Mouse (Mus musculus): Measurements from ENCODE around the gene Slc37a1.
"Not testable (repeated sequence)": the region's sequence is repeated elsewhere in the genome, so short reads cannot be mapped to it uniquely, and the experiment has no call there.

The Slc37a1 gene

DNA sequence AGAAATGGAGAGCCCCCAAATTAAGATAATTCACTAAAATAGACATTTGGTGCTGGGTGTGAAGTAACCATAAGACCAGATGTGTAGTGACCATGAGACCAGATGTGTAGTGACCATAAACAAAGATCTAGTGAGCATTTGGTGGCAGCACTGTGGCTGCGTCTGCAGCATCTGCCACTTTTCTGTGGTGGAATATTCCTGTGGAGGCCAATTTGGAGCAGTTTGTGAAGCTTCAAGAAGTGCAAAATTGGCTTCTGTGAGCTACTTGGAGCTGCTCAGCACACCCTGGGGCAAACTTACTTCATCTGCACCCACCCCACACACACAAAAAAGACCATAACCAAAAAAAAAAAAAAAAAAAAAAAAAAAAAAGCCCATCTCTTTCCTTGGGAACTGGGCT is 18.6 kb upstream of the Slc37a1 start:
- DNase-seq (ENCODE audit: extremely low read depth, low read depth): no peak

DNA sequence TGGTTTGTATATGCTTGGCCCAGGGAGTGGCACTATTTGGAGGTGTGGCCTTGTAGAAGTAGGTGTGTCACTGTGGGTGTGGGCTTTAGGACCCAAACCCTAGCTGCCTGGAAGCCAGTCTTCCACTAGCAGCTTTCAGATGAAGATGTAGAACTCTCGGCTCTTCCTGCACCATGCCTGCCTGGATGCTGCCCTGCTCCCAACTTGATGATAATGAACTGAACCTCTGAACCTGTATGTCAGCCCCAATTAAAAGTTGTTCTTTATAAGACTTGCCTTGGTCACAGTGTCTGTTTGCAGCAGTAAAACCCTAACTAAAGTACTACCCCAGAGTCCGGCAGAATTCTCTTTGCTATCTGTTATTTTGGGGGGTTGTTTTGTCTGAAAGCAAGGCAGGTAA is 16.8 kb upstream of the Slc37a1 start:
- DNase-seq (ENCODE audit: extremely low read depth, low read depth): no peak

DNA sequence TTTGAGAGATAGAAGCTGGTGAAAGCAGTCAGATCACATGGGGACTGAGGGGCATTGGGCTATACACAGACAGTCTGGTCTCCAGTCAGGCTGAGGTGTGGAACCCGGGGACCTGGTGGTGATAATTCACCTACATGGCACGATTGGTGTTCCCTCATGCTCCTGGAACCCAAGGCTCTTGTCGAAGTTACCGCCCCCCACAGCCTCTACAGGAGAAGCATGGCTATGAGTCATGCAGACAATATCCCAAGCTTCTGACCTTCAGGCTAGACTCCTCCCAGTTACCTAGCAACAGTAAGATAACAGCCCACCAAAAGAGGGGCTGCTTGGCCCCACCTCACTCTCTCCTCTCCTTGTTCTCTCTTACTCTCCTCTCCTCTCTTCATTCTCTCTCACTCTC is 16.3 kb upstream of the Slc37a1 start:
- DNase-seq (ENCODE audit: extremely low read depth, low read depth): no peak

DNA sequence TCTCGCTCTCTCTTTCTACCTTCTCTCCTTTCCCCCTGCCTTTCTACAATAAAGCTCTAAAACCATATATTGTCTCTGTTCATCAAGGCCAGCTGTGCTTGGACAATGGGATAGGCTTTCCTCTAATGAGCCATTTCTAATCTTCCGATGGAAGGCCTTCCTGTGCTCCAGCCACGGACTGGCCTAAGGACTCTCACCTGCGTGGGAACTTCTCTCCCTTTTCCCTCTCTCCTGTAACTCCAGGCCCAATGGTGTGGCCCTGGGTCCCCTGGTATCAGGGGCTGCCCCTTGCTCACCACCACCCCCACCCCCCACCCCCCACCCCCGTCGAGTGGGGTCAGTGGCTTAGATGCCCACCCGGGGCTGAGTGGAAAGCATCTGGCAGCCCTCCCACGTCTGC is 15.9 kb upstream of the Slc37a1 start:
- not testable (repeated sequence) for DNase-seq (ENCODE audit: extremely low read depth, low read depth)

DNA sequence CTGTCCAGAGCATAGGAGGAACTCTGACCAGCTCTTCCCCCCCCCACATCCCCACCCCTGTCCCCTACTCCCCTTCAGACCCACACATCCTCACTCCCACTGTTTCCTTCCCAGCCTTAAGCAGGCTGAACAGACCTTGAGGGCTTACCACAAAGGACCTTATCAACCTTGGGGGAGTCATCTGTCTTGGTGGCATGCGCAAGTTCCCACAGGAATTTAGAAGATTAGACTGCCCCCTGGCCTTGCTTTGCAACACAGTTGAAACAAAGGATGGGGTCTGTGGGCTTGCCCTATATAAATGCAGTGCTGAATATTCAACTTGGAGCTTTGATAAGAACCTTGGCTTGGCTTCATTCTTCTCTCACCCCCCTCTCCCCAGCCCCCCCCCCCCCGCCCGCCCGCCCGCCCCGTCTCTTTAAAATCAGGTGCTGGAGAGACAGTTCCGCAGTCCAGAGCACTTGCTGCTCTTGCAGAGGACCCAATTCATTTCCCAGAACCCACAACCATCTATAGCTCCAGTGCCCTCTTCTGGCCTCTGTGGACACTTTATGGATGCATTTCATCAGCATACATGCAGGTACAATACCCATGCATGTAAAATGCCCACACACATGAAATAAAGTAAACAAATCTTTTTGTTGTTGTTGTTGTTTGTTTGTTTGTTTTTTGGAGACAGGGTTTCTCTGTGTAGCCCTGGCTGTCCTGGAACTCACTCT is 15.3 kb upstream of the Slc37a1 start:
- DNase-seq (ENCODE audit: extremely low read depth, low read depth): no peak

DNA sequence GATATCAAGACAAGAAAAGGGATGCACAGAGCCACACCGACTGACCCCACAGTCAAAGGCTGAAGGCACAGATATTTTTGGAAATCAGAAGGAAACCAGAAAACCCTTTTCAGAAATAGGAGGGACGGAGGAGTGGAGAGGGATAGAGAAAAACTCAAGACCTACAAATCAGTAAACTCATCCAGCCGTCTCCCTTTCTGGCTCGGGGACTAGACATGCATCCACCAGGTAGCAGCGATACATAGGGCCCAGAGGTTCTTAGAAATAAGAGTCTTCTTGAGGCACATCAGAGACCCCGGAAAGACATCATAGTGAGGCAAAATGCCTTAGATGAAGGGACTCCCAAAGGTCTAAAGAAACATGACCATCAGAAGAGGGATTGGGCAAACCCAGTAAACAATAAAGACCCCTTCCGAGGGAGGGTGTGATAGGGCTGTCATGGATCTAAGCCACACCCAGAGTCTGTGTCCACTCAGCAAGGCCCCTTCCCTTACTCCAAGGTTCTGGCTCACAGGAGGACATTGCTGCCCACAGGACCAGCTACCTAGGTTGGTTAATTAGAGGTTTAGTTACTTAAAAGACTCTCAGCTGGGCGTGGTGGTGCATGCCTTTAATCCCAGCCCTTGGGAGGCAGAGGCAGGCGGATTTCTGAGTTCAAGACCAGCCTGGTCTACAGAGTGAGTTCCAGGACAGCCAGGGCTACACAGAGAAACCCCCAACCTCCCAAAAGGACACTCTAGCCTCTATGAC is 14.0 kb upstream of the Slc37a1 start:
- no peak for DNase-seq (ENCODE audit: extremely low read depth, low read depth)

DNA sequence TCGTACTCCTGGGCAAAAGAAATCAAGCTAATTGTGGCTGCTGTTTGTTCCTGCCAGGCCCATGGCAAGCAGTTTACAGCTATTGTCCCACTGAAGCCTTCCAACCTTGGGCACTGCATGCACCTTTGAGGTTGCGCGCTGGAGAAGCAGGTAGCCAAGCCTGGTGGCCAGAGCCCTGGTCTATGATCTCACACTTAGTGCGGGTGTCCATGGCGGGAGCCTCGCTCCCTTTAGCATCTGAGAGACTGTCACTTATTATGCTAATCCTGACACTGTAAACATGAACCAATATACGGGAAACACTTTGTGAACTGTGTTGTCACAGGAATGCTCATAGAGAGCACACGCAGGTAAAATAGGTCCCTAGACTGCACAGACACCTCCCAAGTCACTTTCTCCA is 13.0 kb upstream of the Slc37a1 start:
- no peak for DNase-seq (ENCODE audit: extremely low read depth, low read depth)

DNA sequence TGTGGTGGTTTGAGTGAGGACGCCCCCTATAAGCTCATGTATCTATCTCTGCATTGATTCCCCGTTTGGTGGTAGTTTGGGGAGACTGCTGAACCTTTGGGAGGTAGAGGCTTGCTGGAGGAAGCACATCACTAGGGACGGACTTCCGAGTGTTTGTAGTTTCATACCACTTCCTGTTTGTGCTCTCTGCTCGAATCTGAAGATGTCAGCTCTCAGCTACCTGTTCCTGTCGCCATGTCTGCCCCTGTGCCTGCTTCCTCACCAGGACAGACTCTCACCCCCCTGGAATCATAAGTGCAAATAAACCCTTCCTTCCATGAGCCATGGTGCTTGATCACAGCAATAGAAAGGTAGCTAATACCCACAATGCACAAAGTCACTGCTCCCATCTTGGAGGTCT is 11.4 kb upstream of the Slc37a1 start:
- no peak for DNase-seq (ENCODE audit: extremely low read depth, low read depth)

DNA sequence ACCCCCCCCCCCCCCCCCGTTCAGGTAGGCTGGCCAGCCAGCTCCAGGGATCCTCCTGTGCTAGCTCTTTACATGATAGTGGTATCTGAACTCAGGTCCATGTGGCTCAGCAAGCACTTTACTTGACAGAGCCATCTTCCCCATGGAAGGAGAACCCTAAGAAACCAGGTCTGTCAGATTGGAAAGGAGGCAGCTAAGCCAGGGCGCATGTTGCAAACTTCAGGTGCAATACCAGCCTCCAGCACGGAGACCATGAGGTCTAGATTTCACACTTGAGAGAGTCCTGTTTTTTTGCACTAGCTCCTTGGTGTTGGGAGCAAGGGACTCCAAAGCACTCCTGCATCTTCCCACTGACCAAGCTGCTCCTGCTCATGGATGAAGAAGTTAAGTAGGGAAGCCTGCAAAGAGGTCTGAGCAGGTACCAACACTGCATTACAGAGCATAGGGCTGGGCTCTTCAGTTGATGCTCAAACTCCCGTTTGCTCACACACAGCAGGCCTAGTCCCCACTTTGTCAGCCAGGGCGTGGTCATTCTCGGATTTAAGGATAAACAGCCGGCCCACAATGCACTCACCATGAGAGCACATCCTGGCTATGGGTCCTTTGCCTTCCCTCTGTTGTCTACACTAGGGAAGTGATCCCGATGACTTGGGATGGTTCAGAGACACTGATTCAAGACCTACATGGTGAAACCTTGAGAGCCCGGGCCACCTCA is 10.2 kb upstream of the Slc37a1 start:
- DNase-seq (ENCODE audit: extremely low read depth, low read depth): no peak

DNA sequence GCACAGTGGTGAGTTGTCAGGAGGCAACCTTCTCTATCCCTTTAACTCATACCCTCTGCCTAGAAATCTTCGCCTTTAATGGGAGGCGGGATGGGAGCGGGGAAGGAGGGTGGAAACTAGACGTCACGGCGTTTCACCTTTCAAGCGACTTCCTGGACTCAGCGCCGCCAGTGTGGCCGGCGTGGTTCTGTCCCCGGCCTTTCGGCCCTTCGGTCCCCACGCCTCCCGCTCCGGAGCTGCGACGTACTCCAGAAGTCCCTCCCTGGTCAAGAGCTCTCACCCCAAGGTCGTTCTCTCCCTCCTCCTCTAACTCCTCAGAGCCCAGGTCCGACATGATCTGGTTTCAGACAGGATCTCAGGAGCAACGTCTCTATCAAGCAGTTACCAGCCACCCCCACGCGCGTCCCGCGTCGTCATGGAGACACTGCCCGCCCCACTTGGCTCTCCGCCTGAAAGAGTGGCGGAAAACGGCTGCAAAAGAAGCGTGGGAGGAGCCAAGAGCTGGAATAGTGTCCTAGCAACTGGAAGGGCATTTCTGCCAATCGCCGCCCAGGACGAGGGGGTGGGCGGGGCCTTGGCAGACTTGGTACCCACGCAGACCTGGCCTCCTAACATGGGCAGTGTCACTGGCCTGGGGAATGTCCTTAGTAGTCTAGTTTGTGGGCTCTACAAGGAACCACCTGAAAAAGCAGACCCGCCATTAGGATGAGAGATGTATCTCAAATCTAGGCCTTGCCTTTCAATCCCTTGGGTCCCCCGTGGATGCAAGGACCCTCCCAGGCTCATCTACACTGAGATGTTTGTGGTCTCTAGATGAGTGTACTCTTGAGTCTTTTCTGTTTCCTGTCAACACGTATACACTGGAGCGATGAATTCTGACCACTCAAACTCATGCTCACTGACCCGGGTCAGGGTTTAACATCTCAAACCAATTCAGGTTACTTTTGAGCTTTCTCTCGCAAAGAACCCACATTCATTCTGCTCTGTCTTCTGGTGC is 9.4 kb upstream of the Slc37a1 start, which contains the start of gene Rsph1:
Gene Rsph1, minus strand, starts transcription at position 462 of the 997 bp plus-strand sequence.
- DNase-seq (ENCODE audit: extremely low read depth, low read depth): no peak

DNA sequence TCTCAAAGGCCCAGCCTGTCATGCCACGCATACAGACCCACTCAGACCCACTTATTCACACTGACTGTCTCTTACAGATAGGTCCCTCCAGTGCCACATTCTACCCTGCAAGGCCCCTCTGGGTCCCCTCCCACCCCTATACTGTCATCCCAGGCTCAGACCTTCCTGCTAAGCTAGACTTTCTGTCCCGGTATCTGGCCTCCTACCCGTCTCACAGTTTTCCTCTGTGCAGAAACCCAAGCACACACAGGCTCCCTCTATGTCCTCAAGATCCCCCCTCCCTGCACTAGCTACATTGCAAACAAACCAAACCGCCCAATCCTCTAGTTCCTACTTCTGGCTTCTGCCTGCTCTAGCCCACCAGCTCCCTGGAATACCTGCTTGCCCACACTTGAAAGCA is 8.7 kb upstream of the Slc37a1 start:
- DNase-seq (ENCODE audit: extremely low read depth, low read depth): no peak

DNA sequence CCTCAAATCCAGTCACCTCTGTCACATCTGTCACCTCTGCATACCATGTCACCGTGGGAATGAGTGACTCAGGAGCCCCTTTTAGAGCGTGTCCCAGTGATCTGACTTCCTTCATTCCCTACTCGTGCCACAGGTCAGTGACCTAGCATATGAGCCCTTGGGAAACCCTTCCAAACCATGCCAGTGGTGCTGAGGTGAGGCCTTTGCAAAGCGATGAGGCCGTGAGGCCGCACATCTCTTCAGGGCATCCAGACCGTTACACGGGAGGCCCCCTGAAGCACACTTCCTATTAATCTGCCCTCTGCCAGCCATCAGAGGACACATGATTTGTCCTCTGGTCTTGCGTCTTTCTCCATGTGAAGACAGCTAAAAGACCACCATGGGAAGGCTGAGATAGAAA is 7.1 kb upstream of the Slc37a1 start:
- no peak for DNase-seq (ENCODE audit: extremely low read depth, low read depth)

DNA sequence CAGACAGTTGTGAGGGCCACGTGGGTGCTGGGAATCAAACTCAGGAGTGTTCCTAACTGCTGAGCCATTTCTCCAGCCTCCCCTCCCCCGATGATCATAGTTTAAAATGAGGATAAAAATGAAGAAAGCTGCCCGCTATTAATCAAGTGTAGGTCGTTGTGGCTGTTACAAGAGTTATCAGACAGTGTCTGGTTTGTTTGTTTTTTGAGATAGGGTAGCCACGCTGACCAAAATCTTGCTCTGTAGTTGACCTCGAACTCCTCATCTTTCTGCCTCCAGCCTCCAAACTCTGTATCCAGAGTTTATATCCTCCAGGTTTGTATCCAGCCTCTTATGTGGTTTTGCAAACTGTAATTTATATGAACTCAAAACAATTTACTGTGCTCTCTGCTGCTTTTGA is 6.3 kb upstream of the Slc37a1 start:
- DNase-seq (ENCODE audit: extremely low read depth, low read depth): no peak

DNA sequence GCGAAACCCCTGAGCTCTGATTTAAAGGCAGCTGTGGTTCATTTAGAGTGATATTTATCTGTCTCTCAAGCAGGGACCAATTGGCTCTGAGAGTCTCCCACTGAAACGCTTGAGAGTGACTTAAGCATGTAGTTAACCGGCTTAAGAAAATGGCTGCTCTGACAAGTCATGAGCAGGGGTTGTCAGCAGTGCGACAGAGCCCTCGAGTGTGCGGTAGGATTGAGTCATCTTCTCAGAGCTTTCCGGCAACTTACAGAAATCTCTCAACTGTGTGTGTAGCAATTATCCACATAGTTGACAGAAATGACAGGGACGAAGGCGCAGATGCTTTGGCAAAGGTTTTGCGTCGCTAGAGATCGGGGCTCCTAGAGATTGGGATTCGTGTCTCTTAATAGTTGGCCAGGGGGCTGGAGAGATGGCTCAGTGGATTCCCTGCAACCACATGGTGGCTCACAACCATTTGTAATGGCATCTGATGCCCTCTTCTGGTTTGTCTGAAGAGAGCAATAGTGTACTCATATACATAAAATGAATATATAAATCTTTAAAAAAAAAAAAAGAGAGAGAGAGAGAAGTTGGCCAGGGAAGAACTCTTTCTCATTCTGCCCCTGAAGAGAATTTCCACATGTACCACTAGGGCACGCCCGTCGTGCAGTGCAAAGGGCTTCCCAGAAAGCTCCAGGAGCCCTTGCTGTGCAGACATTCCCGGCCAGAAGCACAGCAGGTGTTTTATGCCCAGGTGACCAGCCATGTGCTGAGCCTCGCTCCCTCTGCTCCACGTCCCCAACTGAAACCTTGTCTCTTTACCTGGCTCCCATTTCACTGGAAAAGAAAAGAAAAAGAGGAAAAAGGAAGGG is 4.5 kb upstream of the Slc37a1 start:
- no peak for DNase-seq (ENCODE audit: extremely low read depth, low read depth)

DNA sequence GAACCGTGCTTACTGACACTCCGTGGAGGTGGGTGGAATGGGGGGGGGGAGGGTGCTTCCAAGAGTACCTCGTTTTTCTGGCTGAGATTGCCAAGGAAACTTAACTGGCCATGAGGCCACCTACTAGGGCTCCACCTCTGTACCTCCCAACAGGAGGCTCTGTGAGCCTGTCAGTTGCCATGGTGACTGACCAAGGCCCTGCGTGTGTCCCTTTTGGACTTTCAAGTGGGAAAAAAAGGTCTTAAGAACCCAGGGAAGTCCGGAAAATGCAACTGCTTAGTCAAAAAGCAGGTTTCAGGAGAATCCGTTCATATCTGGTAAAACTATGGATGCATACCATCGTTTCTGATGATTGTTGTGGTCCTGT is 3.9 kb upstream of the Slc37a1 start:
- DNase-seq (ENCODE audit: extremely low read depth, low read depth): no peak

DNA sequence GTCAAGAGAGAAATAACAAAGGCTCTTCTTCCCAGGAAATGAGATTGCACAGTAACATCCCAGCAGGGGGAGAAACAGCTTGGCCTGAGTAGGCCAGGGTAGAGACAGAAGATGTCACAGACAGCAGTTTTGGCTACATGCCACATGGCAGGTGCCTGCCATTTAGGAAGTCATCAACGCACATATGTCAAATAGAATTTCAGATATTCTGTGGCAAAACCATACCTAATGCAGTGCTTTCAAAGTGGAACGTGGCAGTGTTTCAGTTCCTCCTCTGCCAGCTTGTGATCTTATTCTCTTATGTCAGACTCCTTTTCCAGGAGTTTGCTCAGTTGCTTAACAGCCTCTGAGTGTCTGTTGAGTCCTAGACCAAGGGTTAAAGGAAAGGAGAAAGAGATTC is 725 bp upstream of the Slc37a1 start:
- no peak for DNase-seq (ENCODE audit: extremely low read depth, low read depth)

DNA sequence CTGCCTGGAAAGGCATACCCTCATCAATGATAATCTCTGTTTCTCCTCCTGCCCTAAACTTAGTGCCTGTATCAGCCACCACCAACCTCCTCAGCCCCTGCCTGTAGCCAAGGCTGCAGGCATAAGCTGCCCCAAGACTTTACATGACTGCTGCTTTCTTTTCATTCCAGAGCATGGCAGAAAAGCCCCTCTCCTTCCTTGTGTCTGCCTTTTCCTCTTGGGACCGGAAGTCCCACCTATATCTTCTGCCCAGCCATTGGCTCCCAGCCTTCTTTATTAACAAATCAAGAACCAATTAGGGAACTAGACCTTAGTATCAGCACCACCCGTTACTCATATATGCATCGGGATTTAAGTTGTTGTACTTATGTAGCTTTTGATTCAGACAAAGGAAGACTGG is 624 bp downstream of the Slc37a1 start:
- peak; percentile 80 for DNase-seq (ENCODE audit: extremely low read depth, low read depth)

DNA sequence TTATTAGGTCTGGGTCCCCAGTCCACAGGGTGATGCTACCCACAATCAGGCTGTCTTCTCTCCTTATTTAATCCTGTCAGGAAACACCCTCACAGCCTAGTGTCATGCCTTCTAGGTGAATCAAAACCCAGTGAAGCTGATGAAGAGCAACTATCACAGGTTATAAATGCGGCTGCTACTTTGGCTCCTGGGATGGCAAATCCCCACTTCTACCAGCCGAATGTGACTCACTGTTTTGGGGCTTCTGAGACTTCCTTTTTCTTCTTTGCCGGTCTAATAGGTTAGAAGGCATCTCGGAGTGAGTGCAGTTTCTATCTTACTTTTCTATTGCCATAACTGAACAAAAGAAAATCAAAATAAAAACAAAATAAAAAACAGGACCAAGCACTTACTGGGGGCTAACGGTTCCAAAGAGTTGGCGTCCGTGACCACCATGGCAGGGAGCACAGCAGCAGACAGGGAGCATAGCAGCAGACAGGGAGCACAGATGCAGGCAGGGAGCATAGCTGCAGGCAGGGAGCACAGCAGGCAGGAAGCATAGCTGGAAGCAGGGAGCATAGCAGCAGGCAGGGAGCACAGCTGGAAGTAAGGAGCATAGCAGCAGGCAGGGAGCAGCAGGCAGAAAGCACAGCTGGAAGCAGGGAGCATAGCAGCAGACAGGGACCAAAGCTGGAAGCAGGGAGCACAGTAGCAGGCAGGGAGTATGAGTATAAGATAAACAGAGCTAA is 2.6 kb downstream of the Slc37a1 start:
- no peak for DNase-seq (ENCODE audit: extremely low read depth, low read depth)

DNA sequence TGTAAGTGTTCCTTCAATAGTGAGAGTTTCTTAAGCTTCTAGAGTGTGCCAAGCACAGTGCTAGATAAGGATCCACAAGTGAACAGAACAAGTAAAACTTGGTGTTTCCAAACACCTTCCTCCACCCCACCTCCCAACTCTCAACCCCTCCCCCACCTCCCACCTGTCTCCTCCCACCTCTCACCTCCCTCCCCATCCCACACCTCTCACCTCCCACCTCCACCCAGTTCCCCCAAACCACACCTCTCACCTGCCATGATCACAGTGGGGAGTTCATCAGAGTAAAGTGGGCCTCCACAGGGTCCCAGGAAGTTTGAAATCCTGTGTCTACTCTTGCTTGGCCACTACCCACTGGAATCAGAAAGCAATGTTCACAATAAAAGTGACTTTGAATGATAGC is 3.7 kb downstream of the Slc37a1 start:
- no peak for DNase-seq (ENCODE audit: extremely low read depth, low read depth)

DNA sequence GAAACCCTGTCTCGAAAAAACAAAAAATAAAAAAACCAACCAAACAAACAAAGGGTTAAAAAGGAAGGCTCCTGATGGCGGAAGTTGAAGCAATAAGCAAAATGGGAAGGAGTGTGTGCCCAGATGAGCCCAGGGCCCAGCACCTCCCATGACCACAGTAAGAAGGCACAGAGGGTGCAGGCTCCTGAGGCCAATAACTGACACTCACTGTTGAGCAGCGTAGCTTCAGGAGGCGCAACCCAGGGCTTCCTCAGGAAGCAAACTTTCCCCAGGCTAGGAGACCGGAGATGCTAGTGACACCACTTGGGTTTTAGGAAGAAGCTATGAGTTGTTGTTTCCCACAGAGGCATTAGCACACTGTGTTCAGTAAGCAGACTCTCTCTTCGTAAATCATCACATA is 4.3 kb downstream of the Slc37a1 start:
- no peak for DNase-seq (ENCODE audit: extremely low read depth, low read depth)
